Mouse (Mus musculus) kidney, adult 2 months (tissue): ENCODE measurements around the gene Cfap299. TPM values are rescaled to one million over a fixed set of nuclear protein-coding genes. Genes with fewer than 3 reads are reported as not detected.

Experiments
- DNase-seq: peaks from one replicate; pipeline ENCODE4 v3.0.0; 2021
- H3K27ac ChIP-seq: fragments of 200-500 bp; 2 replicates; pipeline ENCODE4 v1.5.1; 2012; ENCODE audit warnings: low read depth, low read length, control low read depth, inconsistent platforms; ENCODE audit not compliant: insufficient read depth
- H3K27me3 ChIP-seq: fragments of 200-500 bp; replicated peaks from 2 replicates; pipeline ENCODE4 v1.6.1; 2012; ENCODE audit warnings: mild to moderate bottlenecking, moderate library complexity, low read length, inconsistent platforms; ENCODE audit not compliant: control insufficient read depth, insufficient read depth
- H3K36me3 ChIP-seq: fragments of 200-500 bp; 2 replicates; pipeline ENCODE4 v1.6.1; 2012; ENCODE audit warnings: mild to moderate bottlenecking, moderate library complexity, low read length, inconsistent platforms; ENCODE audit not compliant: control insufficient read depth, insufficient read depth
- H3K4me1 ChIP-seq: fragments of 200-500 bp; 2 replicates; pipeline ENCODE4 v1.6.1; 2011; ENCODE audit warnings: low read length; ENCODE audit not compliant: control insufficient read depth, insufficient read depth
- H3K4me3 ChIP-seq: fragments of 200-500 bp; 2 replicates; pipeline ENCODE4 v1.5.1; 2011; ENCODE audit warnings: mild to moderate bottlenecking, low read depth, low read length, control low read depth; ENCODE audit not compliant: insufficient read depth
- CTCF ChIP-seq: fragments of 200-500 bp; conservative IDR thresholded peaks from 2 replicates; pipeline ENCODE4 v1.5.1; 2011; ENCODE audit warnings: low read depth, mild to moderate bottlenecking, control low read depth, low read length, moderate library complexity, mixed read lengths; ENCODE audit not compliant: insufficient read depth, insufficient read length
- POLR2A ChIP-seq: fragments of 200-500 bp; IDR thresholded peaks from one replicate; pipeline ENCODE4 v1.6.1; 2011; ENCODE audit warnings: low read depth, low read length, control low read depth
- WGBS: fragments of 180-500 bp; shearing (Covaris S2); methylation state at CpG from one replicate; pipeline ENCODE4 v1.1.7; 2018; 5-methylcytosine and 5-hydroxymethylcytosine counted together
- polyA plus RNA-seq: library from polyadenylated mRNA; depleted of rRNA; stranded (reverse); fragments of >200 nt; gene quantifications from 2 replicates; pipeline ENCODE4 v1.2.3, GENCODE M21; 2012; rRNA removed

Gene Cfap299
- polyA plus RNA-seq, 1 experiment = not detected

DNA sequence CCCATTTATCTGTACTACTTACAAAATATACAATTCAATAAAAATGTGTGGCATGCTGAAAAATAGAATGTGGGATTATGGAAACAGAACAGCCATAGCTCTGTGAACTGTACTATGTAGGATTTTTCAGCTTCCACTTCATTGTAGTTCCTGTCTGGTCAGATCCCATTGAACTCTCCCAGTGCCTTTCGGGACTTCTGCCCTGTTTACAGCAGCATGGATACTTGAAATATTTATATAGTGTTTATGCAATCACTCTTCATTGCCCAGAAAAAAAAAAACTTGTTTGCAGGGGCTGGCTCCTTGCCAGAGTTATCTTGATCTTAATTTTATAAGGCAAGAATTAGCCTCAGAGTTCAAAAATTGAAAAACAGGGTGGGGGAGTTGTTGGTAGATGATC is 515.6 kb downstream of the Cfap299 start:
- TF ChIP-seq CTCF = no peak
- no peak for TF ChIP-seq POLR2A
- DNase-seq = no peak
- 70% methylated on average over 1 of the region's 1 CpGs for WGBS

More for the DNA sequence above, 515.6 kb downstream of the Cfap299 start:
- H3K4me1 ChIP-seq = no peaks in the 10 kb centered on the region
- no peaks in the 10 kb centered on the region for H3K36me3 ChIP-seq
- no peak overlapping the region for H3K4me3 ChIP-seq
- H3K27me3 ChIP-seq = no peaks in the 10 kb centered on the region
- no peak overlapping the region for H3K27ac ChIP-seq

Other genes with a start within 250 kb of the Cfap299 start
- 0.03 TPM in 2 replicates for gene Prdm8, start 162.1 kb upstream of the Cfap299 start, polyA plus RNA-seq
- gene Fgf5, start 75.1 kb upstream of the Cfap299 start, polyA plus RNA-seq = not detected in 2 replicates
- not detected in 2 replicates for gene Gm11111, start 223.4 kb downstream of the Cfap299 start, polyA plus RNA-seq